Mouse (Mus musculus) heart, adult 18-20 months (tissue): Measurements from ENCODE around the gene Fkbp9. TPM values are rescaled to one million over a fixed set of nuclear protein-coding genes. Genes with fewer than 3 reads are reported as not detected.

ENCODE experiments used
- DNase-seq, 2 experiments: peaks; one replicate each; pipeline ENCODE4 v3.0.0; 2021 to 2022; ENCODE audit warnings: mixed read lengths in 1 of 2
- total RNA-seq, 2 experiments: library from RNA; stranded (reverse); gene quantifications; 2 replicates each; pipeline ENCODE4 v1.2.3; 2021

Fkbp9 gene
- total RNA-seq, 2 experiments from 2014 or later: 90.3 to 90.9 TPM

- DNase-seq: no peak
These were observed 73.6 kb downstream of the Fkbp9 start for GRCm38 (mm10) chr6:56905486-56905885.

GRCm38 (mm10) chr6:56906121-56906846 is 74.4 kb downstream of the Fkbp9 start:
- DNase-seq: no peak

GRCm38 (mm10) chr6:56907973-56908372 is 76.1 kb downstream of the Fkbp9 start:
- no peak for DNase-seq

GRCm38 (mm10) chr6:56908397-56908796 is 76.5 kb downstream of the Fkbp9 start:
- no peak for DNase-seq

GRCm38 (mm10) chr6:56908912-56909311 is 77.1 kb downstream of the Fkbp9 start:
- DNase-seq: peak; percentile 69 to 81

GRCm38 (mm10) chr6:56910910-56911309 is 79.1 kb downstream of the Fkbp9 start:
- DNase-seq: no peak

- DNase-seq: no peak
These were observed 81.4 kb downstream of the Fkbp9 start for GRCm38 (mm10) chr6:56913092-56913858.

GRCm38 (mm10) chr6:56916279-56916678 is 84.4 kb downstream of the Fkbp9 start:
- no peak for DNase-seq

- DNase-seq: peak in 1 of 2 experiments; percentile 33
These were observed 85.9 kb downstream of the Fkbp9 start for GRCm38 (mm10) chr6:56917578-56918368.

GRCm38 (mm10) chr6:56919330-56920044 is 87.6 kb downstream of the Fkbp9 start:
- no peak for DNase-seq

GRCm38 (mm10) chr6:56920222-56921092 is 88.6 kb downstream of the Fkbp9 start:
- no peak for DNase-seq

GRCm38 (mm10) chr6:56923331-56923725 is 91.5 kb downstream of the Fkbp9 start:
- no peak for DNase-seq

GRCm38 (mm10) chr6:56923726-56924707 is 92.2 kb downstream of the Fkbp9 start, which contains the start of the genes Nt5c3 and Vmn1r4:
TSS of gene Nt5c3 (minus strand) at chr6:56923932.
TSS of gene Vmn1r4 (plus strand) at chr6:56924015.
- DNase-seq: peak; percentile 95 to 96

Other genes with a start within 250 kb of the Fkbp9 start
- gene Lsm5, start 127.3 kb upstream of the Fkbp9 start, total RNA-seq: 10 to 100 TPM; 13.7 to 20.4 TPM
- gene Avl9, start 117.2 kb upstream of the Fkbp9 start, total RNA-seq: 1 to 10 TPM; 4.9 to 7.6 TPM
- 10 to 100 TPM; 33.2 to 37.3 TPM for gene Kbtbd2, start 34.2 kb upstream of the Fkbp9 start, total RNA-seq
- 10 to 100 TPM; 77.4 to 91.0 TPM for gene Nt5c3, start 91.9 kb downstream of the Fkbp9 start, total RNA-seq
- gene Vmn1r4, start 92.0 kb downstream of the Fkbp9 start, total RNA-seq: under 1 TPM in 1 of 2 experiments, not detected in 1; 0.18 TPM
- gene Vmn1r5, start 138.2 kb downstream of the Fkbp9 start, total RNA-seq: not detected
- gene Vmn1r6, start 165.2 kb downstream of the Fkbp9 start, total RNA-seq: not detected
- gene Vmn1r7, start 193.3 kb downstream of the Fkbp9 start, total RNA-seq: not detected
- gene Vmn1r8, start 200.2 kb downstream of the Fkbp9 start, total RNA-seq: not detected
- not detected for gene Vmn1r9, start 234.7 kb downstream of the Fkbp9 start, total RNA-seq